Mouse (Mus musculus) stomach, postnatal 0 days (tissue): ENCODE results near the gene Prss57. TPM values are rescaled to one million over a fixed set of nuclear protein-coding genes. Genes with fewer than 3 reads are reported as not detected.

Source experiments
- ATAC-seq: fragments of 200-750 bp; cut with Nextera tagmentation; 2 replicates; pipeline ENCODE4 v1.8.0; 2017; ENCODE audit not compliant: low FRiP score, low TSS enrichment
- DNase-seq: peaks from one replicate; pipeline ENCODE4 v3.0.0-alpha.2; 2016; ENCODE audit warnings: low spot score
- H3K27ac ChIP-seq: fragments of 300-500 bp; sonication (generic); replicated peaks from 2 replicates; pipeline ENCODE4 v1.5.1; 2014; ENCODE audit warnings: mild to moderate bottlenecking, control low read depth
- H3K27me3 ChIP-seq: fragments of 300-500 bp; sonication (generic); 2 replicates; pipeline ENCODE4 v1.6.1; 2014; ENCODE audit warnings: low read length; ENCODE audit not compliant: control insufficient read depth, insufficient read depth
- H3K36me3 ChIP-seq: fragments of 300-500 bp; sonication (generic); 2 replicates; pipeline ENCODE4 v1.6.1; 2014; ENCODE audit warnings: low read length, mixed read lengths; ENCODE audit not compliant: control insufficient read depth, insufficient read depth
- H3K4me1 ChIP-seq: fragments of 300-500 bp; sonication (generic); replicated peaks from 2 replicates; pipeline ENCODE4 v1.6.1; 2014; ENCODE audit warnings: antibody characterized with exemption; ENCODE audit not compliant: control insufficient read depth, insufficient read depth
- H3K4me2 ChIP-seq: fragments of 300-500 bp; sonication (generic); replicated peaks from 2 replicates; pipeline ENCODE4 v1.6.1; 2014; ENCODE audit warnings: low read depth, mild to moderate bottlenecking, control low read depth, moderate library complexity
- H3K4me3 ChIP-seq: fragments of 300-500 bp; sonication (generic); 2 replicates; pipeline ENCODE4 v1.5.1; 2014; ENCODE audit warnings: low read depth, low read length, control low read depth
- H3K9ac ChIP-seq: fragments of 300-500 bp; sonication (generic); 2 replicates; pipeline ENCODE4 v1.6.1; 2014; ENCODE audit warnings: mild to moderate bottlenecking, low read length, control low read depth, mixed read lengths
- H3K9me3 ChIP-seq: fragments of 300-500 bp; sonication (generic); 2 replicates; pipeline ENCODE4 v1.6.1; 2016; ENCODE audit warnings: low read length; ENCODE audit not compliant: control insufficient read depth
- CTCF ChIP-seq: IDR thresholded peaks from 2 replicates; pipeline ENCODE4 v1.5.1; 2016; ENCODE audit warnings: antibody characterized with exemption, low read depth, mild to moderate bottlenecking, moderate library complexity
- EP300 ChIP-seq: optimal IDR thresholded peaks from 2 replicates; pipeline ENCODE3; 2016; ENCODE audit warnings: antibody characterized with exemption
- WGBS: fragments of 180-500 bp; shearing (Covaris S2); extraction: QIAGEN DNeasy Blood & Tissue Kit; methylation state at CpG from one replicate; pipeline ENCODE4 v1.1.7; 2014; 5-methylcytosine and 5-hydroxymethylcytosine counted together
- polyA plus RNA-seq: library from polyadenylated mRNA; unstranded; fragments of >200 nt; fragmentation: Nextera tagmentation; extraction: Ambion mirVana; gene quantifications from 2 replicates; pipeline ENCODE4 v1.2.1, GENCODE M21; 2015

Gene Prss57
- polyA plus RNA-seq, 1 experiment from 2014 or later: 0.04 TPM

GRCm38 (mm10) chr10:79832026-79832785, 41.4 kb upstream of the Prss57 start:
- no peak for TF ChIP-seq CTCF
- no peak for TF ChIP-seq EP300
- Histone ChIP-seq H3K4me3 (no peak overlapping the region), H3K36me3 (no peaks in the 10 kb centered on the region; the same call in 1 of the 2 replicates), H3K9me3 (no peaks in the 10 kb centered on the region), H3K9ac (no peak overlapping the region), H3K4me1 (no peaks in the 10 kb centered on the region), H3K4me2 (no peak overlapping the region), H3K27me3 (no peaks in the 10 kb centered on the region), H3K27ac (no peak overlapping the region)
- 42% methylated on average over 7 of the region's 7 CpGs for WGBS
- no peak for DNase-seq
- ATAC-seq: no peak

- DNase-seq (no peak), ATAC-seq (no peak)
- H3K9me3 ChIP-seq: no peaks in the 10 kb centered on the region
- no peaks in the 10 kb centered on the region for H3K27me3 ChIP-seq
- H3K27ac ChIP-seq: no peak overlapping the region
- no peak overlapping the region for H3K9ac ChIP-seq
- no peaks in the 10 kb centered on the region for H3K4me1 ChIP-seq
- no peaks in the 10 kb centered on the region; the same call in 1 of the 2 replicates for H3K36me3 ChIP-seq
- TF ChIP-seq EP300 (no peak), CTCF (no peak)
- H3K4me3 ChIP-seq: no peak overlapping the region
- no peak overlapping the region for H3K4me2 ChIP-seq
- WGBS: 83% methylated on average over 3 of the region's 3 CpGs
Measured at GRCm38 (mm10) chr10:79831583-79831982, 40.8 kb upstream of the Prss57 start.

- TF ChIP-seq EP300 (no peak), CTCF (no peak)
- DNase-seq (peak; percentile 90), ATAC-seq (peak; percentile 76)
- H3K4me1 ChIP-seq: 0 out of 2 replicates have a peak, but pooled peaks cover 7% of the 10 kb centered on the region
- H3K36me3 ChIP-seq: no peaks in the 10 kb centered on the region
- 34% methylated on average over 6 of the region's 6 CpGs for WGBS
- H3K4me3 ChIP-seq: peak overlapping the region; percentile 3; the same call in 1 of the 2 replicates
- no peaks in the 10 kb centered on the region for H3K9me3 ChIP-seq
- peak overlapping the region; percentile 9; the same call in 1 of the 2 replicates for H3K9ac ChIP-seq
- H3K27me3 ChIP-seq: no peaks in the 10 kb centered on the region
- peak overlapping the region; percentile 48 for H3K4me2 ChIP-seq
- H3K27ac ChIP-seq: peak overlapping the region; percentile 91
Measured at GRCm38 (mm10) chr10:79824413-79824812, 33.7 kb upstream of the Prss57 start.

GRCm38 (mm10) chr10:79823011-79823410, 32.2 kb upstream of the Prss57 start:
- Histone ChIP-seq H3K27ac (peak overlapping the region; percentile 91), H3K4me3 (peak overlapping the region; percentile 26), H3K4me2 (peak overlapping the region; percentile 48), H3K9ac (peak overlapping the region; percentile 48), H3K9me3 (no peaks in the 10 kb centered on the region), H3K27me3 (no peaks in the 10 kb centered on the region), H3K4me1 (0 out of 2 replicates have a peak, but pooled peaks cover 7% of the 10 kb centered on the region), H3K36me3 (no peaks in the 10 kb centered on the region)
- WGBS: 55% methylated on average over 6 of the region's 6 CpGs
- peak; percentile 36 for ATAC-seq
- TF ChIP-seq CTCF (no peak), EP300 (no peak)
- DNase-seq: peak; percentile 86

- peak; percentile 82 for ATAC-seq
- DNase-seq: peak; percentile 95
- Histone ChIP-seq H3K9ac (peak overlapping the region; percentile 56), H3K4me2 (peak overlapping the region; percentile 48), H3K27me3 (no peaks in the 10 kb centered on the region), H3K9me3 (no peaks in the 10 kb centered on the region), H3K27ac (peak overlapping the region; percentile 91), H3K36me3 (no peaks in the 10 kb centered on the region), H3K4me3 (peak overlapping the region; percentile 26), H3K4me1 (0 out of 2 replicates have a peak, but pooled peaks cover 7% of the 10 kb centered on the region)
- 29% methylated on average over 14 of the region's 17 CpGs for WGBS
- no peak for TF ChIP-seq CTCF
- TF ChIP-seq EP300: no peak
Measured at GRCm38 (mm10) chr10:79822372-79822771, 31.6 kb upstream of the Prss57 start.

GRCm38 (mm10) chr10:79821731-79822130, 31.0 kb upstream of the Prss57 start:
- Histone ChIP-seq H3K27me3 (no peaks in the 10 kb centered on the region), H3K4me3 (peak overlapping the region; percentile 2; the same call in 1 of the 2 replicates), H3K9ac (peak overlapping the region; percentile 56), H3K4me1 (0 out of 2 replicates have a peak, but pooled peaks cover 7% of the 10 kb centered on the region), H3K36me3 (no peaks in the 10 kb centered on the region), H3K4me2 (peak overlapping the region; percentile 48), H3K9me3 (no peaks in the 10 kb centered on the region), H3K27ac (peak overlapping the region; percentile 91)
- 80% methylated on average over 12 of the region's 12 CpGs for WGBS
- ATAC-seq: no peak
- no peak for DNase-seq
- TF ChIP-seq EP300 (no peak), CTCF (no peak)
